Mouse (Mus musculus): ENCODE data around the gene Mfap1a.

- TF ChIP-seq MAFK (IDR thresholded peaks at IDR 0.05; ENCODE audit: insufficient read depth, low read depth, low read length) (no peak), HCFC1 (IDR thresholded peaks at IDR 0.05; ENCODE audit: borderline replicate concordance, insufficient read depth, low read length) (peak; percentile 53; the same call in 1 of the 2 replicates), ZNF384 (IDR thresholded peaks at IDR 0.05; ENCODE audit: low read depth, low read length) (no peak), ZC3H11A (IDR thresholded peaks at IDR 0.05; ENCODE audit: borderline replicate concordance, low read depth, low read length) (no peak), CHD2 (IDR thresholded peaks at IDR 0.05; ENCODE audit: low read depth, low read length) (no peak)
These were observed 49.5 kb downstream of the Mfap1a start, which contains the start of gene Serinc4 for GRCm38 (mm10) chr2:121456692-121457642.

All from ES-E14 (cell line).